Mouse (Mus musculus) olfactory bulb, adult 2 months (tissue): Measurements from ENCODE around the gene St6galnac3.

Experiments used
- CTCF ChIP-seq: fragments of 200-500 bp; IDR thresholded peaks from 2 replicates; pipeline ENCODE4 v1.5.1; 2012; ENCODE audit warnings: low read depth, mild to moderate bottlenecking, low read length, moderate library complexity; ENCODE audit not compliant: insufficient read depth
- POLR2A ChIP-seq: fragments of 200-500 bp; IDR thresholded peaks from 2 replicates; pipeline ENCODE4 v1.6.1; 2012; ENCODE audit warnings: mild to moderate bottlenecking, low read depth, low read length, moderate library complexity; ENCODE audit not compliant: insufficient read depth

GRCm38 (mm10) chr3:153457701-153458100, 267.3 kb downstream of the St6galnac3 start:
- TF ChIP-seq POLR2A = no peak
- TF ChIP-seq CTCF = no peak
